Mouse (Mus musculus) left cerebral cortex, adult 18-20 months (tissue): ENCODE measurements around the gene Gm49405. TPM values are rescaled to one million over a fixed set of nuclear protein-coding genes. Genes with fewer than 3 reads are reported as not detected.
A peak's percentile ranks its signal among the peaks of the same experiment; 100 is the strongest.
"Not testable (repeated sequence)": the region's sequence is repeated elsewhere in the genome, so short reads cannot be mapped to it uniquely, and the experiment has no call there.

ENCODE experiments used
- DNase-seq, 2 experiments: peaks; one replicate each; pipeline ENCODE4 v3.0.0; 2021 to 2022; ENCODE audit warnings: low spot score in 2 of 2, mixed read lengths in 1 of 2
- total RNA-seq, 2 experiments: library from RNA; stranded (reverse); gene quantifications; 2 replicates each; pipeline ENCODE4 v1.2.3; 2021

The Gm49405 gene
- total RNA-seq, 2 experiments from 2014 or later: 1.0 to 1.5 TPM

GRCm38 (mm10) chr19:4012432-4013022 lies 12.1 kb downstream of the Gm49405 start, which contains the start of gene Ndufv1:
Gene Ndufv1, minus strand, starts transcription at chr19:4012806.
- peak; percentile 96 to 99 for DNase-seq

GRCm38 (mm10) chr19:4013066-4013465 lies 12.6 kb downstream of the Gm49405 start:
- DNase-seq: no peak

GRCm38 (mm10) chr19:4014802-4015201 lies 14.4 kb downstream of the Gm49405 start:
- DNase-seq: no peak

GRCm38 (mm10) chr19:4015635-4016034 lies 15.2 kb downstream of the Gm49405 start:
- DNase-seq: no peak

- DNase-seq: no peak
These were observed 17.6 kb downstream of the Gm49405 start for GRCm38 (mm10) chr19:4017921-4018587.

- DNase-seq: peak; percentile 69 to 82
These were observed 18.5 kb downstream of the Gm49405 start for GRCm38 (mm10) chr19:4018743-4019583.

- no peak for DNase-seq
These were observed 22.8 kb downstream of the Gm49405 start for GRCm38 (mm10) chr19:4023185-4023584.

GRCm38 (mm10) chr19:4027576-4027975 lies 27.1 kb downstream of the Gm49405 start:
- DNase-seq: no peak

GRCm38 (mm10) chr19:4032668-4033067 lies 32.2 kb downstream of the Gm49405 start:
- DNase-seq: no peak

- DNase-seq: no peak
These were observed 32.9 kb downstream of the Gm49405 start for GRCm38 (mm10) chr19:4033298-4033697.

GRCm38 (mm10) chr19:4033742-4034141 lies 33.3 kb downstream of the Gm49405 start:
- no peak for DNase-seq

GRCm38 (mm10) chr19:4036327-4037045 lies 36.1 kb downstream of the Gm49405 start:
- no peak for DNase-seq

- DNase-seq: not testable (repeated sequence)
These were observed 36.8 kb downstream of the Gm49405 start for GRCm38 (mm10) chr19:4037154-4037787.

- DNase-seq: peak; percentile 87 to 90
These were observed 37.4 kb downstream of the Gm49405 start, which contains the start of gene Gstp1 for GRCm38 (mm10) chr19:4037788-4038232. Gene Gstp1, minus strand, starts transcription at chr19:4037985.

- not testable (repeated sequence) for DNase-seq
These were observed 40.5 kb downstream of the Gm49405 start for GRCm38 (mm10) chr19:4040941-4041340.

- DNase-seq: not testable (repeated sequence)
These were observed 41.1 kb downstream of the Gm49405 start for GRCm38 (mm10) chr19:4041500-4041899.

GRCm38 (mm10) chr19:4042124-4042523 lies 41.7 kb downstream of the Gm49405 start:
- no peak for DNase-seq

GRCm38 (mm10) chr19:4044109-4044508 lies 43.7 kb downstream of the Gm49405 start:
- not testable (repeated sequence) for DNase-seq

- peak; percentile 80 to 82 for DNase-seq
These were observed 45.8 kb downstream of the Gm49405 start, which contains the start of gene Gstp2 for GRCm38 (mm10) chr19:4045966-4046865. Gene Gstp2, minus strand, starts transcription at chr19:4046023.
